ENCODE assay signal across 16 mouse cellular contexts in genomic region chr2:115685250-115685649, GRCm38 (mm10).
"Had no signal": no experiment of that assay in that cellular context is flagged by ENCODE, and none has a peak within 500 bp of the region (broad histone marks: within the 10 kb centered on the region; RNA-seq: fewer than 3 reads in every experiment).

No protein-coding gene starts in this region.

- H3K9me3 ChIP-seq: midbrain, embryonic 10.5 days; midbrain, embryonic 12.5 days; midbrain, embryonic 15.5 days; neural tube, embryonic 12.5 days had no signal

- DNase-seq: liver, postnatal 0 days; lung, embryonic 14.5 days; lung, postnatal 10 days; lung, postnatal 4 days; retina, postnatal 1 day; right cerebral cortex, adult 18-20 months; right cerebral cortex, postnatal 25 days; right cerebral cortex, postnatal 4 days; spleen, adult 18-20 months; thymus, adult 18-20 months; thymus, postnatal 14 days; thymus, postnatal 36 days had no signal

- H3K4me3 ChIP-seq: midbrain, embryonic 10.5 days; midbrain, embryonic 12.5 days; midbrain, embryonic 15.5 days; neural tube, embryonic 12.5 days had no signal

- H3K27ac ChIP-seq: midbrain, embryonic 10.5 days; midbrain, embryonic 12.5 days; midbrain, embryonic 15.5 days; neural tube, embryonic 12.5 days had no signal

- H3K27me3 ChIP-seq: midbrain, embryonic 12.5 days; midbrain, embryonic 15.5 days; neural tube, embryonic 12.5 days had no signal

- H3K4me2 ChIP-seq: lung, embryonic 14.5 days; midbrain, embryonic 12.5 days; midbrain, embryonic 15.5 days; neural tube, embryonic 12.5 days had no signal

- H3K9ac ChIP-seq: liver, postnatal 0 days; lung, embryonic 14.5 days; midbrain, embryonic 12.5 days; midbrain, embryonic 15.5 days; neural tube, embryonic 12.5 days had no signal

- ATAC-seq: liver, postnatal 0 days; midbrain, embryonic 15.5 days had no signal

- H3K4me1 ChIP-seq: midbrain, embryonic 10.5 days; midbrain, embryonic 15.5 days; neural tube, embryonic 12.5 days had no signal

- H3K36me3 ChIP-seq: midbrain, embryonic 10.5 days; midbrain, embryonic 12.5 days; midbrain, embryonic 15.5 days; neural tube, embryonic 12.5 days had no signal
